Mouse (Mus musculus): Measurements from ENCODE around the gene Zcwpw1.

GRCm38 (mm10) chr5:137784546-137784945 is 3.1 kb upstream of the Zcwpw1 start:
- TF ChIP-seq POLR2A (IDR thresholded peaks at IDR 0.05; ENCODE audit: insufficient read length, low read depth), result no peak
- no peak for TF ChIP-seq REST (IDR thresholded peaks at IDR 0.05; ENCODE audit: insufficient read depth, insufficient read length)
- TF ChIP-seq POLR2AphosphoS2 (IDR thresholded peaks at IDR 0.05; ENCODE audit: insufficient read length, low read depth), result no peak
- TF ChIP-seq E2F4 (IDR thresholded peaks at IDR 0.05; ENCODE audit: insufficient read depth), result no peak
- TF ChIP-seq MYOD1 (IDR thresholded peaks at IDR 0.05; ENCODE audit: control insufficient read depth in 1 of 3, insufficient read length in 2 of 3, low read depth in 2 of 3), result no peak
- TF ChIP-seq MYOG (IDR thresholded peaks at IDR 0.05; ENCODE audit: control insufficient read depth in 1 of 3, insufficient read depth in 1 of 3, insufficient read length in 2 of 3, low read depth in 2 of 3), result no peak
- TF ChIP-seq USF1 (IDR thresholded peaks at IDR 0.05; ENCODE audit: low read depth), result no peak
- no peak for TF ChIP-seq SRF (IDR thresholded peaks at IDR 0.05; ENCODE audit: control insufficient read depth, insufficient read length, low read depth)
- no peak for TF ChIP-seq MAX (IDR thresholded peaks at IDR 0.05; ENCODE audit: low read depth)
- TF ChIP-seq TCF12 (IDR thresholded peaks at IDR 0.05; ENCODE audit: insufficient read depth, poor library complexity, severe bottlenecking), result no peak
- TF ChIP-seq CEBPB (IDR thresholded peaks at IDR 0.05; ENCODE audit: insufficient read depth, poor library complexity, severe bottlenecking), result no peak
- no peak for TF ChIP-seq TCF3 (IDR thresholded peaks at IDR 0.05; ENCODE audit: insufficient read length, low read depth)
